Mouse (Mus musculus): Measurements from ENCODE around the gene Mdm2. TPM values are rescaled to one million over a fixed set of nuclear protein-coding genes. Genes with fewer than 3 reads are reported as not detected.

Gene Mdm2
- polyA plus RNA-seq, 1 experiment: not detected

- 92% methylated on average over 3 of the region's 3 CpGs for WGBS
- Histone ChIP-seq H3K4me3 (ENCODE audit: insufficient read depth, low read depth, low read length) (no peak overlapping the region), H3K4me1 (ENCODE audit: control insufficient read depth, insufficient read depth, low read length) (no peaks in the 10 kb centered on the region), H3K27ac (ENCODE audit: insufficient read depth, low read depth, low read length) (no peak overlapping the region)
- TF ChIP-seq POLR2A (IDR thresholded peaks at IDR 0.05; ENCODE audit: insufficient read depth, low read depth, low read length) (no peak), CTCF (IDR thresholded peaks at IDR 0.05; ENCODE audit: insufficient read depth, low read depth, low read length) (no peak)
Measured at GRCm38 (mm10) chr10:117666361-117666760, 44.2 kb downstream of the Mdm2 start.

- Histone ChIP-seq H3K27ac (ENCODE audit: insufficient read depth, low read depth, low read length) (no peak overlapping the region), H3K4me1 (ENCODE audit: control insufficient read depth, insufficient read depth, low read length) (no peaks in the 10 kb centered on the region), H3K4me3 (ENCODE audit: insufficient read depth, low read depth, low read length) (no peak overlapping the region)
- WGBS: 82% methylated on average over 9 of the region's 9 CpGs
- TF ChIP-seq POLR2A (IDR thresholded peaks at IDR 0.05; ENCODE audit: insufficient read depth, low read depth, low read length): no peak
- no peak for TF ChIP-seq CTCF (IDR thresholded peaks at IDR 0.05; ENCODE audit: insufficient read depth, low read depth, low read length)
Measured at GRCm38 (mm10) chr10:117665376-117666275, 44.9 kb downstream of the Mdm2 start.

GRCm38 (mm10) chr10:117664926-117665209 lies 45.7 kb downstream of the Mdm2 start:
- TF ChIP-seq POLR2A (IDR thresholded peaks at IDR 0.05; ENCODE audit: insufficient read depth, low read depth, low read length) (no peak), CTCF (IDR thresholded peaks at IDR 0.05; ENCODE audit: insufficient read depth, low read depth, low read length) (no peak)
- H3K4me3 ChIP-seq (ENCODE audit: insufficient read depth, low read depth, low read length): no peak overlapping the region
- no peaks in the 10 kb centered on the region for H3K4me1 ChIP-seq (ENCODE audit: control insufficient read depth, insufficient read depth, low read length)
- H3K27ac ChIP-seq (ENCODE audit: insufficient read depth, low read depth, low read length): no peak overlapping the region

DNA sequence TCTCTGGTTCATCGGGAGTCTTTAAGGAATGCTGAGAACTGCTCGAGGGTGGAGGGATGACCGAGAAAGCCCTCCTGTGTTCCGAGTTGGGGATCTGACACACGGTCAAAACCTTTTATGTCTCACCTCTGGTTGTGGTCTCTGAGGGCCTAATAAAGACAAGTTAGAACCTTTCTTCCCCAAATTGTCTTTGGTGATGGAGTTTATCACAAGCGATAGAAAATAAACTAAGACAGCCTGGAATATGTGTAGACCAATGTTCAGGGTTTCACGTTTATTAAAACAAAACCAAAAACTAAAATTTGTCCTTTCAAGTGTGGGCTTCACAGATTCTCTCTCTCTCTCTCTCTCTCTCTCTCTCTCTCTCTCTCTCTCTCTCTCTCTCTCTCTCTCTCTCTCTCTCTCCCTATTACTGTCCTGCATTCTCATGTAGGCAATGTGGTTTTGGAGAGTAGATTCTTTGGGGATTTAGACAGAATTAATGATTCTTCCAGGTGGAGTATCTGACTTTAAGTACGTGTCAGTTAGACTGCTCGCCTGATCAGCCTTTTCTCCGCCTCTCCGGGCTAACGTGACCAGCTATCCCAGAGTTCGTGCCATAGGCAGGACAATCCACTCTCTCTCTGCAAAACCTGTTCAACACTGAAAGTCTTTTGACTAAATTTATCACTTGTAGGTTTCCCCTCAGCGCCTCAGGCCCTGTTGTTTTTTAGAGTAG lies 46.2 kb downstream of the Mdm2 start:
- H3K27ac ChIP-seq (ENCODE audit: insufficient read depth, low read depth, low read length): no peak overlapping the region
- 79% methylated on average over 14 of the region's 14 CpGs for WGBS
- H3K4me3 ChIP-seq (ENCODE audit: insufficient read depth, low read depth, low read length): no peak overlapping the region
- no peaks in the 10 kb centered on the region for H3K4me1 ChIP-seq (ENCODE audit: control insufficient read depth, insufficient read depth, low read length)
- no peak for TF ChIP-seq POLR2A (IDR thresholded peaks at IDR 0.05; ENCODE audit: insufficient read depth, low read depth, low read length)
- no peak for TF ChIP-seq CTCF (IDR thresholded peaks at IDR 0.05; ENCODE audit: insufficient read depth, low read depth, low read length)

- no peak overlapping the region for H3K4me3 ChIP-seq (ENCODE audit: insufficient read depth, low read depth, low read length)
- no peak overlapping the region for H3K27ac ChIP-seq (ENCODE audit: insufficient read depth, low read depth, low read length)
- TF ChIP-seq POLR2A (IDR thresholded peaks at IDR 0.05; ENCODE audit: insufficient read depth, low read depth, low read length) (no peak), CTCF (IDR thresholded peaks at IDR 0.05; ENCODE audit: insufficient read depth, low read depth, low read length) (no peak)
- 43% methylated on average over 9 of the region's 9 CpGs for WGBS
- no peaks in the 10 kb centered on the region for H3K4me1 ChIP-seq (ENCODE audit: control insufficient read depth, insufficient read depth, low read length)
Measured at GRCm38 (mm10) chr10:117663865-117664200, 46.7 kb downstream of the Mdm2 start.

DNA sequence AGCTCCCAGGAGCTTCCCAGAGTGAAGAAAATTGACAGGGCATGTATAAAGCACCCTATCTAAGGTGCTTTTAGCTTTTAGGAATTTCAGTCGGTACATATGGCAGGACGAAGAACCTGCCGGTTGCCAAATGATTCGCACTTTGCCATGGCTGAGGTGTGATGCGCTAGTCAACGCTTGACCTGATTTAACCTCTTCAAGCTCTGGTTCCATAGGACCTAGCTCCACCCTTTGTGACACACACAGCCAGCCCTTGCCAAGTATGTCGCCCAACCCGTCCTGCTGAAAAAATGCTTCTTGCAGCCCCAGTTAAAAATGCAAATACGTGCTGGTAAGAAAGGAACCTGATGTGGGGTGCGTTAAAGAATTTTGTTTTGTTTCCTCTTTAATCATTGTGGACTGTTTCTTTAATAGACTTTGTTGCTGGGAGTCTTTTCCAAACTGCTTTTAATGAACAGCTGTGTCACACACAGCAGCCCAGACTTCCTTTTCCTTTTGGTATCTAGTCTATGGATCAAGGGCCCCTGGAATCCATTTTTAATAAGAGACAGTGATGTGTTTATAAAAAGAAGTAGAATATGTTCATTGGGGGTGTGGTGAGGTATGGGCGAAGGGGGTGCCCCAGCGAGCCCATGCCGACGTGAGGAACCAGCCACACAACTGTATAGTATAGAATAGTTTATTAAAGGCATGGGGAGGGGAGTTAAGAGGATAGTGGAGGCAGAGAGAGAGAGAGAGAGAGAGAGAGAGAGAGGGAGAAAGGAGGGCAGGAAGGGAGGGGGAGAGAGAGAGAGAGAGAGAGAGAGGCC lies 47.3 kb downstream of the Mdm2 start:
- Histone ChIP-seq H3K4me3 (ENCODE audit: insufficient read depth, low read depth, low read length) (no peak overlapping the region), H3K27ac (ENCODE audit: insufficient read depth, low read depth, low read length) (no peak overlapping the region), H3K4me1 (ENCODE audit: control insufficient read depth, insufficient read depth, low read length) (no peaks in the 10 kb centered on the region)
- TF ChIP-seq CTCF (IDR thresholded peaks at IDR 0.05; ENCODE audit: insufficient read depth, low read depth, low read length) (no peak), POLR2A (IDR thresholded peaks at IDR 0.05; ENCODE audit: insufficient read depth, low read depth, low read length) (no peak)
- WGBS: 75% methylated on average over 14 of the region's 14 CpGs

- no peaks in the 10 kb centered on the region for H3K4me1 ChIP-seq (ENCODE audit: control insufficient read depth, insufficient read depth, low read length)
- H3K4me3 ChIP-seq (ENCODE audit: insufficient read depth, low read depth, low read length): no peak overlapping the region
- H3K27ac ChIP-seq (ENCODE audit: insufficient read depth, low read depth, low read length): no peak overlapping the region
- no peak for TF ChIP-seq CTCF (IDR thresholded peaks at IDR 0.05; ENCODE audit: insufficient read depth, low read depth, low read length)
- TF ChIP-seq POLR2A (IDR thresholded peaks at IDR 0.05; ENCODE audit: insufficient read depth, low read depth, low read length): no peak
- 83% methylated on average over 15 of the region's 15 CpGs for WGBS
Measured at GRCm38 (mm10) chr10:117662316-117663055, 48.1 kb downstream of the Mdm2 start.

DNA sequence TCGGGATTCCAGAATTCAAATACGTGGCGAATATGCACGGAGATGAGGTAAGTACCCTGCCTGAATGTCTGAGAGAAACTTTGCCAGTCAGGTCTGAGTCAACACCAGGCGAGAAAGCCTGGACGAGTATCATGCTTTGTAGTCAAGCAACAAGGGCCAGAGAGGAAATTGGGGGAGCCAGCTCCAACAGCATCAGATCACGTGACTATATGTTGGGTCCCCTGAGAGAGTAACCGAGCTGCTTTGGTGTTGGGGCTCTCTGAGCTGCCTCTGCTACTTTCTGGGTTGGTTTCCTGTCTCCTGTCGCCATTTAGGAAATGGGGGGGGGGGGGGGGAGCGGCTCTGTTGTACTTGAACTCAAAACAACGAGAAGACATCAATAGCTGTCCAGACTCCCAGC lies 50.7 kb downstream of the Mdm2 start:
- no peak overlapping the region for H3K4me3 ChIP-seq (ENCODE audit: insufficient read depth, low read depth, low read length)
- H3K27ac ChIP-seq (ENCODE audit: insufficient read depth, low read depth, low read length): no peak overlapping the region
- H3K4me1 ChIP-seq (ENCODE audit: control insufficient read depth, insufficient read depth, low read length): no peaks in the 10 kb centered on the region
- TF ChIP-seq CTCF (IDR thresholded peaks at IDR 0.05; ENCODE audit: insufficient read depth, low read depth, low read length) (no peak), POLR2A (IDR thresholded peaks at IDR 0.05; ENCODE audit: insufficient read depth, low read depth, low read length) (no peak)
- 73% methylated on average over 11 of the region's 11 CpGs for WGBS

Data from olfactory bulb, adult 2 months (tissue).